Mouse (Mus musculus) intestine, postnatal 0 days (tissue): ENCODE measurements around the gene Apopt1. TPM values are rescaled to one million over a fixed set of nuclear protein-coding genes. Genes with fewer than 3 reads are reported as not detected.

Source experiments
- ATAC-seq: fragments of 200-750 bp; cut with Nextera tagmentation; 2 replicates; pipeline ENCODE4 v1.8.0; 2017; ENCODE audit warnings: mild to moderate bottlenecking, moderate TSS enrichment, moderate library complexity
- H3K27ac ChIP-seq: fragments of 300-500 bp; sonication (generic); 2 replicates; pipeline ENCODE4 v1.5.1; 2014; ENCODE audit warnings: mild to moderate bottlenecking, low read depth, low read length, moderate library complexity
- H3K27me3 ChIP-seq: fragments of 300-500 bp; sonication (generic); replicated peaks from 2 replicates; pipeline ENCODE4 v1.6.1; 2014; ENCODE audit warnings: low read length, mixed read lengths; ENCODE audit not compliant: control insufficient read depth, insufficient read depth
- H3K36me3 ChIP-seq: fragments of 300-500 bp; sonication (generic); 2 replicates; pipeline ENCODE4 v1.6.1; 2014; ENCODE audit warnings: mild to moderate bottlenecking, moderate library complexity; ENCODE audit not compliant: control insufficient read depth, insufficient read depth
- H3K4me1 ChIP-seq: fragments of 300-500 bp; sonication (generic); replicated peaks from 2 replicates; pipeline ENCODE4 v1.6.1; 2014; ENCODE audit warnings: antibody characterized with exemption, low read length, mixed read lengths; ENCODE audit not compliant: control insufficient read depth, insufficient read depth
- H3K4me2 ChIP-seq: fragments of 300-500 bp; sonication (generic); replicated peaks from 2 replicates; pipeline ENCODE4 v1.6.1; 2014; ENCODE audit warnings: low read depth, mild to moderate bottlenecking, moderate library complexity
- H3K4me3 ChIP-seq: fragments of 300-500 bp; sonication (generic); 2 replicates; pipeline ENCODE4 v1.5.1; 2014; ENCODE audit warnings: low read depth, low read length
- H3K9ac ChIP-seq: fragments of 300-500 bp; sonication (generic); 2 replicates; pipeline ENCODE4 v1.6.1; 2014; ENCODE audit warnings: mild to moderate bottlenecking, low read depth, low read length
- H3K9me3 ChIP-seq: fragments of 300-500 bp; sonication (generic); 2 replicates; pipeline ENCODE4 v1.6.1; 2016; ENCODE audit warnings: mixed run types; ENCODE audit not compliant: control insufficient read depth
- CTCF ChIP-seq: sonication (generic); IDR thresholded peaks from 2 replicates; pipeline ENCODE4 v1.5.1; 2016; ENCODE audit warnings: low read depth, mild to moderate bottlenecking, control low read depth, antibody characterized with exemption, moderate library complexity
- WGBS: fragments of 180-500 bp; shearing (Covaris S2); extraction: QIAGEN DNeasy Blood & Tissue Kit; methylation state at CpG from one replicate; pipeline ENCODE4 v1.1.7; 2014; 5-methylcytosine and 5-hydroxymethylcytosine counted together
- polyA plus RNA-seq: library from polyadenylated mRNA; unstranded; fragments of >200 nt; fragmentation: Nextera tagmentation; extraction: Ambion mirVana; gene quantifications from 2 replicates; pipeline ENCODE4 v1.2.1, GENCODE M21; 2015

The Apopt1 gene
- polyA plus RNA-seq, 1 experiment from 2014 or later, result 44.8 TPM

GRCm38 (mm10) chr12:111669000-111669788 lies 43.9 kb upstream of the Apopt1 start:
- no peak for TF ChIP-seq CTCF
- no peak for ATAC-seq

DNA sequence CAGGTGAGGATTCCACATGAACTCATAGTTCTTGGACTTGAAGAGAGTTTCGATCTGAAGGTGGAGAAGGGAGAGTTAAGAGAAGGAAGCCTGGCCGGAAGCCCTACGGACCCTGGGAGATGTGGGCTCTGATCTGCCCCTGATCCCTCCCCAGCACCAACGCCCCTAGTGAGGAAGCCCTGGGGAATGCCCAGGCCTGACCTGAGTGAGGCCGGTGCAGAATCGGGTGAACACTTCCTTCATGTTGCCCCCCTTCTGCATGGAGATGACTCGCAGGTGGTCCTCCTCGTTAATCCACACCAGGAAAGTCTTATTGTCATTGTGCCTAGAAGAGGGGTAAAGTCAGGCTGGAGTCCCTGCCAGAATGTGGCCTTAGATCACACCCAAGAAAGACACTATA lies 43.1 kb upstream of the Apopt1 start:
- no peak for ATAC-seq
- no peak for TF ChIP-seq CTCF
- no peaks in the 10 kb centered on the region for H3K9me3 ChIP-seq
- WGBS, result 64% methylated on average over 8 of the region's 8 CpGs
- peak overlapping the region; percentile 9; the same call in 1 of the 2 replicates for H3K4me3 ChIP-seq
- no peak overlapping the region for H3K27ac ChIP-seq
- H3K4me2 ChIP-seq, result peak overlapping the region; percentile 84
- H3K36me3 ChIP-seq, result 0 out of 2 replicates have a peak, but pooled peaks cover 9% of the 10 kb centered on the region
- H3K4me1 ChIP-seq, result peaks cover 4% of the 10 kb centered on the region
- H3K27me3 ChIP-seq, result no peaks in the 10 kb centered on the region
- no peak overlapping the region for H3K9ac ChIP-seq

More at GRCm38 (mm10) chr12:111669000-111669788, 43.9 kb upstream of the Apopt1 start:
- Histone ChIP-seq H3K4me3 (peak overlapping the region; percentile 9; the same call in 1 of the 2 replicates), H3K9me3 (no peaks in the 10 kb centered on the region), H3K27ac (peak overlapping the region; percentile 63), H3K36me3 (0 out of 2 replicates have a peak, but pooled peaks cover 9% of the 10 kb centered on the region), H3K4me2 (peak overlapping the region; percentile 84), H3K4me1 (peaks cover 4% of the 10 kb centered on the region), H3K27me3 (no peaks in the 10 kb centered on the region), H3K9ac (no peak overlapping the region)
- WGBS, result 68% methylated on average over 23 of the region's 23 CpGs

DNA sequence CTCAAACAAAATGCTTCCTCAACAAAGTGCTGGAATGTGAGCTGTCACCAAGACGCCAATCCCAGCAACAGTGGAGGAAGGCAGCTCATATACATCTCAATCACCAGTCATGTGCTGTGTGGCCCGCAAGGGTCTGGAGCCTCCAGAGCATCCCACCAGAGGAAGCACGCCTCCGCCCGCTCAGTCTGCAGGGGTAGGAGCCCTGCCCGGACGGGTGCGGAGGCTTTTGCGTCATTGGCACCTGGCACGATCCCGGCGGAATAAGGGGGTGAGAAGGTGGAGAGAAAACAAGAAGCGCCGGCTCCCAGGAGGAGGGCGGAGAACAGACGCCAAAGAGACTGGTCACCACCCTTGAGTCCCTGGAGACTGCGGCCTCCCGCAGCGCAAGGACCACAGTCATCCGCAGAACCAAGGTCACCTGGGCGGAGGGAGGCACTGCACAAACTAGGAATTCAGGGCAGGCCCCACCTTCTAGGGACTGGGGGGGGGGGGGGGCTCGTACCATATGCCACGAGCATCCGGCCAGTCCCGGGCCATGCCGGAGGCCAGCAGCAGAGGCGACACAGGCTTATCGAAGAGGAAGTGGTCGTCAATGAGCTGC lies 42.6 kb upstream of the Apopt1 start:
- Histone ChIP-seq H3K36me3 (0 out of 2 replicates have a peak, but pooled peaks cover 9% of the 10 kb centered on the region), H3K9me3 (no peaks in the 10 kb centered on the region), H3K27me3 (no peaks in the 10 kb centered on the region), H3K4me2 (peak overlapping the region; percentile 84), H3K27ac (no peak overlapping the region; the same call in 1 of the 2 replicates), H3K4me1 (peaks cover 4% of the 10 kb centered on the region), H3K4me3 (peak overlapping the region; percentile 53), H3K9ac (peak overlapping the region; percentile 52)
- no peak for TF ChIP-seq CTCF
- no peak for ATAC-seq
- WGBS, result 23% methylated on average over 28 of the region's 29 CpGs

- Histone ChIP-seq H3K36me3 (0 out of 2 replicates have a peak, but pooled peaks cover 9% of the 10 kb centered on the region), H3K4me1 (peaks cover 4% of the 10 kb centered on the region), H3K4me2 (peak overlapping the region; percentile 84), H3K27ac (no peak overlapping the region; the same call in 1 of the 2 replicates), H3K27me3 (no peaks in the 10 kb centered on the region), H3K4me3 (peak overlapping the region; percentile 53), H3K9ac (peak overlapping the region; percentile 52), H3K9me3 (no peaks in the 10 kb centered on the region)
- no peak for TF ChIP-seq CTCF
- WGBS, result 7% methylated on average over 29 of the region's 35 CpGs
- ATAC-seq, result no peak
Observed at GRCm38 (mm10) chr12:111670976-111671375, 42.1 kb upstream of the Apopt1 start.

GRCm38 (mm10) chr12:111671431-111671902 lies 41.6 kb upstream of the Apopt1 start:
- H3K9ac ChIP-seq, result peak overlapping the region; percentile 52
- ATAC-seq, result no peak
- no peaks in the 10 kb centered on the region for H3K27me3 ChIP-seq
- WGBS, result under 1% methylated on average over 34 of the region's 34 CpGs
- peak overlapping the region; percentile 84 for H3K4me2 ChIP-seq
- H3K4me3 ChIP-seq, result peak overlapping the region; percentile 53
- H3K27ac ChIP-seq, result no peak overlapping the region; the same call in 1 of the 2 replicates
- H3K4me1 ChIP-seq, result peaks cover 4% of the 10 kb centered on the region
- no peaks in the 10 kb centered on the region for H3K9me3 ChIP-seq
- TF ChIP-seq CTCF, result no peak
- H3K36me3 ChIP-seq, result 0 out of 2 replicates have a peak, but pooled peaks cover 9% of the 10 kb centered on the region

GRCm38 (mm10) chr12:111672176-111672575 lies 40.9 kb upstream of the Apopt1 start, which contains the start of gene Ckb:
Gene Ckb (minus strand): TSS chr12:111672338.
- WGBS, result under 1% methylated on average over 31 of the region's 31 CpGs
- no peaks in the 10 kb centered on the region for H3K27me3 ChIP-seq
- peak within 1 kb of the TSS; percentile 52 for H3K9ac ChIP-seq
- H3K4me2 ChIP-seq, result peak within 1 kb of the TSS; percentile 84
- H3K4me1 ChIP-seq, result peaks cover 11% of the 10 kb centered on the region
- no peak within 1 kb of the TSS; the same call in 1 of the 2 replicates for H3K27ac ChIP-seq
- H3K4me3 ChIP-seq, result peak within 1 kb of the TSS; percentile 53
- H3K36me3 ChIP-seq, result 0 out of 2 replicates have a peak, but pooled peaks cover 9% of the 10 kb centered on the region
- ATAC-seq, result peak; percentile 37
- no peak for TF ChIP-seq CTCF
- no peaks in the 10 kb centered on the region for H3K9me3 ChIP-seq
